Mouse (Mus musculus) MEL (cell line): ENCODE data around the gene Sik3. TPM values are rescaled to one million over a fixed set of nuclear protein-coding genes. Genes with fewer than 3 reads are reported as not detected.

Experiments used
- DNase-seq: peaks from one replicate; pipeline ENCODE4 v3.0.0; 2011; ENCODE audit warnings: low read depth, low spot score
- H3K27ac ChIP-seq: 2 replicates; pipeline ENCODE4 v1.5.1; 2012; ENCODE audit warnings: low read depth, mild to moderate bottlenecking, control low read depth, low read length, moderate library complexity; ENCODE audit not compliant: control insufficient read depth
- H3K27me3 ChIP-seq, 2 experiments: fragments of 150-350 bp in 1 of 2; sonication (generic) in 1 of 2; 2 replicates each; pipeline ENCODE4 v1.6.1; 2012; ENCODE audit warnings: low read length in 2 of 2, mild to moderate bottlenecking in 2 of 2, improper control_type of control experiment in 1 of 2, moderate library complexity in 1 of 2; ENCODE audit not compliant: insufficient read depth in 2 of 2, control insufficient read depth in 1 of 2
- H3K36me3 ChIP-seq, 2 experiments: 2 replicates each; pipeline ENCODE4 v1.6.1; 2012 to 2014; ENCODE audit warnings: low read length in 2 of 2, improper control_type of control experiment in 1 of 2, inconsistent platforms in 1 of 2, mild to moderate bottlenecking in 1 of 2; ENCODE audit not compliant: insufficient read depth in 2 of 2, control insufficient read depth in 1 of 2
- H3K4me1 ChIP-seq, 2 experiments: fragments of 150-350 bp in 1 of 2; sonication (generic) in 1 of 2; 2 replicates each; pipeline ENCODE4 v1.6.1; 2012; ENCODE audit warnings: low read length in 2 of 2, improper control_type of control experiment in 1 of 2, mild to moderate bottlenecking in 1 of 2; ENCODE audit not compliant: insufficient read depth in 2 of 2, control insufficient read depth in 1 of 2
- H3K4me3 ChIP-seq, 2 experiments: fragments of 150-350 bp in 1 of 2; sonication (generic) in 1 of 2; 2 replicates each; pipeline ENCODE4 v1.5.1; 2012; ENCODE audit warnings: low read depth in 2 of 2, low read length in 2 of 2, mild to moderate bottlenecking in 2 of 2, moderate library complexity in 2 of 2, control low read depth in 1 of 2, improper control_type of control experiment in 1 of 2; ENCODE audit not compliant: control insufficient read depth in 1 of 2, insufficient read depth in 1 of 2
- H3K79me2 ChIP-seq: 2 replicates; pipeline ENCODE4 v1.6.1; 2012; ENCODE audit warnings: mild to moderate bottlenecking, low read length, moderate library complexity; ENCODE audit not compliant: control insufficient read depth, poor library complexity, insufficient read depth
- H3K9ac ChIP-seq: 2 replicates; pipeline ENCODE4 v1.6.1; 2012; ENCODE audit warnings: low read depth, mild to moderate bottlenecking, control low read depth, low read length, moderate library complexity; ENCODE audit not compliant: control insufficient read depth, poor library complexity, severe bottlenecking
- H3K9me3 ChIP-seq: fragments of 150-350 bp; sonication (generic); replicated peaks from 2 replicates; pipeline ENCODE4 v1.6.1; 2012; ENCODE audit warnings: mild to moderate bottlenecking, low read length, improper control_type of control experiment, moderate library complexity; ENCODE audit not compliant: insufficient read depth
- CHD1 ChIP-seq: IDR thresholded peaks from 2 replicates; pipeline ENCODE4 v1.6.1; 2012; ENCODE audit warnings: low read depth, mild to moderate bottlenecking, inconsistent platforms, low read length, improper control_type of control experiment
- CTCF ChIP-seq, 3 experiments: IDR thresholded peaks in 2 of 3; conservative IDR thresholded peaks in 1 of 3; 2 replicates each; pipeline ENCODE4 v1.5.1; 2011 to 2012; ENCODE audit warnings: low read length in 3 of 3, low read depth in 2 of 3, mild to moderate bottlenecking in 2 of 3, improper control_type of control experiment in 1 of 3, inconsistent platforms in 1 of 3, mixed read lengths in 1 of 3, moderate library complexity in 1 of 3; ENCODE audit not compliant: control insufficient read depth in 1 of 3, insufficient read depth in 1 of 3, poor library complexity in 1 of 3, severe bottlenecking in 1 of 3
- ELF1 ChIP-seq: IDR thresholded peaks from 2 replicates; pipeline ENCODE4 v1.6.1; 2014; ENCODE audit warnings: low read depth, mild to moderate bottlenecking, inconsistent platforms, low read length, improper control_type of control experiment, moderate library complexity
- EP300 ChIP-seq, 2 experiments: IDR thresholded peaks; 2 replicates each; pipeline ENCODE4 v1.6.1; 2011; ENCODE audit warnings: improper control_type of control experiment in 2 of 2, low read length in 2 of 2, low read depth in 1 of 2, mild to moderate bottlenecking in 1 of 2
- GATA1 ChIP-seq: IDR thresholded peaks from 2 replicates; pipeline ENCODE4 v1.6.1; 2011; ENCODE audit warnings: low read depth, low read length, improper control_type of control experiment
- HCFC1 ChIP-seq: IDR thresholded peaks from 2 replicates; pipeline ENCODE4 v1.6.1; 2012; ENCODE audit warnings: low read depth, mild to moderate bottlenecking, inconsistent platforms, low read length, improper control_type of control experiment, moderate library complexity
- JUND ChIP-seq: IDR thresholded peaks from 2 replicates; pipeline ENCODE4 v1.6.1; 2011; ENCODE audit warnings: low read depth, mild to moderate bottlenecking, improper control_type of control experiment, low read length
- KAT2A ChIP-seq: conservative IDR thresholded peaks from 2 replicates; pipeline ENCODE4 v1.6.1; 2012; ENCODE audit warnings: low read depth, low read length, improper control_type of control experiment, inconsistent platforms
- MAZ ChIP-seq: IDR thresholded peaks from 2 replicates; pipeline ENCODE4 v1.6.1; 2012; ENCODE audit warnings: low read depth, mild to moderate bottlenecking, inconsistent platforms, low read length, improper control_type of control experiment
- MEF2A ChIP-seq: IDR thresholded peaks from 2 replicates; pipeline ENCODE4 v1.6.1; 2014; ENCODE audit warnings: low read depth, mild to moderate bottlenecking, inconsistent platforms, low read length, improper control_type of control experiment; ENCODE audit not compliant: poor library complexity, insufficient replicate concordance, severe bottlenecking; ENCODE audit errors: extremely low read depth
- MYB ChIP-seq: IDR thresholded peaks from 2 replicates; pipeline ENCODE4 v1.6.1; 2011; ENCODE audit warnings: mild to moderate bottlenecking, low read depth, low read length, improper control_type of control experiment
- NELFE ChIP-seq: IDR thresholded peaks from 2 replicates; pipeline ENCODE4 v1.6.1; 2011; ENCODE audit warnings: low read depth, low read length, improper control_type of control experiment
- POLR2A ChIP-seq, 2 experiments: IDR thresholded peaks; 2 replicates each; pipeline ENCODE4 v1.6.1; 2011 to 2012; ENCODE audit warnings: low read length in 2 of 2, mild to moderate bottlenecking in 2 of 2, control low read depth in 1 of 2, improper control_type of control experiment in 1 of 2, low read depth in 1 of 2, moderate library complexity in 1 of 2; ENCODE audit not compliant: control insufficient read depth in 1 of 2, insufficient read depth in 1 of 2, poor library complexity in 1 of 2
- POLR2AphosphoS2 ChIP-seq: IDR thresholded peaks from 2 replicates; pipeline ENCODE4 v1.6.1; 2011; ENCODE audit warnings: low read length, improper control_type of control experiment
- SMC3 ChIP-seq: IDR thresholded peaks from 2 replicates; pipeline ENCODE4 v1.6.1; 2011; ENCODE audit warnings: low read depth, low read length, improper control_type of control experiment
- TAL1 ChIP-seq: IDR thresholded peaks from 2 replicates; pipeline ENCODE4 v1.6.1; 2012; ENCODE audit warnings: mild to moderate bottlenecking, inconsistent platforms, low read length, moderate library complexity, mixed read lengths
- TBP ChIP-seq: IDR thresholded peaks from 2 replicates; pipeline ENCODE4 v1.8.0; 2011; ENCODE audit warnings: low read depth, low read length, improper control_type of control experiment
- UBTF ChIP-seq: IDR thresholded peaks from 2 replicates; pipeline ENCODE4 v1.6.1; 2012; ENCODE audit warnings: low read depth, mild to moderate bottlenecking, inconsistent platforms, low read length, improper control_type of control experiment, moderate library complexity, borderline replicate concordance; ENCODE audit not compliant: insufficient read depth
- USF1 ChIP-seq: IDR thresholded peaks from 2 replicates; pipeline ENCODE4 v1.6.1; 2014; ENCODE audit warnings: low read depth, mild to moderate bottlenecking, inconsistent platforms, low read length, improper control_type of control experiment, moderate library complexity
- ZC3H11A ChIP-seq: IDR thresholded peaks from 2 replicates; pipeline ENCODE4 v1.6.1; 2012; ENCODE audit warnings: low read depth, mild to moderate bottlenecking, inconsistent platforms, low read length, improper control_type of control experiment
- ZKSCAN1 ChIP-seq: IDR thresholded peaks from 2 replicates; pipeline ENCODE4 v1.6.1; 2012; ENCODE audit warnings: low read depth, mild to moderate bottlenecking, inconsistent platforms, low read length, improper control_type of control experiment, moderate library complexity
- ZMIZ1 ChIP-seq: IDR thresholded peaks from 2 replicates; pipeline ENCODE4 v1.6.1; 2012; ENCODE audit warnings: low read depth, mild to moderate bottlenecking, inconsistent platforms, low read length, improper control_type of control experiment, moderate library complexity
- ZNF384 ChIP-seq: IDR thresholded peaks from 2 replicates; pipeline ENCODE4 v1.6.1; 2012; ENCODE audit warnings: low read depth, mild to moderate bottlenecking, inconsistent platforms, low read length, improper control_type of control experiment
- polyA plus RNA-seq, 2 experiments: library from polyadenylated mRNA; stranded (reverse) in 1 of 2; unstranded in 1 of 2; fragments of >175 nt in 1 of 2; fragments of >200 nt in 1 of 2; gene quantifications; 2 replicates each; pipeline versions ENCODE4 v1.2.1 to v1.2.4; 2012; ENCODE audit warnings: low replicate concordance in 2 of 2, low read depth in 1 of 2; ENCODE audit not compliant: insufficient read length in 2 of 2, insufficient read depth in 1 of 2, missing spikeins in 1 of 2
- total RNA-seq: library from RNA; depleted of rRNA; stranded (reverse); fragments of 300-350 nt; gene quantifications from 2 replicates; pipeline ENCODE4 v1.2.3, GENCODE M21; 2012

The Sik3 gene
- total and polyA plus RNA-seq, 3 experiments, result 78.7 to 111 TPM; not detected in 1

DNA sequence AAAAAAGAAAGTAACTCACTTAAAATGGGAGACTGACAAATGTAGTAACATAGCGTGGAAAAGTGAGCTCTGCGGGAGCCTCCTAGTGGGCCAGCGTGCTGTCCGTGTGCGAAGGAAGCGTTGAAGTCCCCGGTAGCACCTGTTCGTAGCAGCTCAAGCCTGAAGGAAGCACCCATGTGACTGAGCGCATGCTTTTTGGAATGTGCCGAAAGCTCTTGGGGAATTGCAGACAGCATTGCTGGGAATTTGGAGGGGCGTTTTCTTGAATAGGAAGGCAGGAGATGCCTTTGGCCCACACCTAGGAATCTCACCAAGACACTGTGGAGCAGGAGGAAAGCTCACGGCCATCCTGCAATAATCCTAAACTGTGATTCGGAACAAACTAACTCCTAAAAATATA lies 26.2 kb downstream of the Sik3 start:
- no peak overlapping the region for H3K9ac ChIP-seq
- peaks cover 0 to under 1% of the 10 kb centered on the region in 2 experiments; a peak in 1 of 4 replicates for H3K4me1 ChIP-seq
- TF ChIP-seq ELF1 (no peak), TBP (no peak), MEF2A (no peak), NELFE (no peak), ZC3H11A (no peak), JUND (no peak), EP300 (IDR thresholded peaks at IDR 0.05; ENCODE audit: low read depth in 1 of 2, low read length in 2 of 2) (no peak), CHD1 (no peak), GATA1 (no peak), ZNF384 (no peak), MAZ (no peak), MYB (no peak), UBTF (no peak), ZKSCAN1 (no peak), KAT2A (no peak), CTCF (IDR thresholded peaks at IDR 0.05 in 2 of 3, conservative IDR thresholded peaks at IDR 0.05 in 1 of 3; ENCODE audit: control insufficient read depth in 1 of 3, insufficient read depth in 1 of 3, low read depth in 2 of 3, low read length in 3 of 3, poor library complexity in 1 of 3, severe bottlenecking in 1 of 3) (no peak), POLR2A (IDR thresholded peaks at IDR 0.05; ENCODE audit: control insufficient read depth in 1 of 2, insufficient read depth in 1 of 2, low read depth in 1 of 2, low read length in 2 of 2, poor library complexity in 1 of 2) (no peak), POLR2AphosphoS2 (no peak), ZMIZ1 (no peak)
- no peak overlapping the region for H3K4me3 ChIP-seq
- peaks cover 0 to 5% of the 10 kb centered on the region in 2 experiments for H3K36me3 ChIP-seq
- no peaks in the 10 kb centered on the region for H3K27me3 ChIP-seq
- H3K27ac ChIP-seq, result no peak overlapping the region
- no peak for DNase-seq
- H3K9me3 ChIP-seq, result no peaks in the 10 kb centered on the region
- peaks cover 63% of the 10 kb centered on the region for H3K79me2 ChIP-seq

GRCm38 (mm10) chr9:46041186-46041585 lies 28.6 kb downstream of the Sik3 start:
- no peak for DNase-seq
- TF ChIP-seq SMC3 (no peak), NELFE (no peak), TAL1 (no peak), HCFC1 (no peak), ZMIZ1 (no peak), MEF2A (no peak), USF1 (no peak), ZNF384 (no peak), POLR2AphosphoS2 (no peak), ELF1 (no peak)
- Histone ChIP-seq H3K79me2 (peaks cover 57% of the 10 kb centered on the region), H3K9ac (no peak overlapping the region), H3K27me3 (no peaks in the 10 kb centered on the region), H3K36me3 (peaks cover 2 to 7% of the 10 kb centered on the region in 2 experiments; a peak in 3 of 4 replicates), H3K9me3 (no peaks in the 10 kb centered on the region), H3K4me1 (no peaks in the 10 kb centered on the region), H3K4me3 (no peak overlapping the region), H3K27ac (no peak overlapping the region)
